Mouse (Mus musculus): Measurements from ENCODE around the gene Il16.

Gene Il16

GRCm38 (mm10) chr7:83643581-83643980, 101.9 kb downstream of the Il16 start:
- no peak for DNase-seq (ENCODE audit: low spot score)

GRCm38 (mm10) chr7:83641163-83641562, 104.4 kb downstream of the Il16 start:
- no peak for DNase-seq (ENCODE audit: low spot score)

GRCm38 (mm10) chr7:83640581-83640980, 104.9 kb downstream of the Il16 start:
- DNase-seq (ENCODE audit: low spot score) = no peak

- no peak for DNase-seq (ENCODE audit: low spot score)
Measured at GRCm38 (mm10) chr7:83639084-83639483, 106.4 kb downstream of the Il16 start.

GRCm38 (mm10) chr7:83637781-83638583, 107.5 kb downstream of the Il16 start:
- peak; percentile 24 for DNase-seq (ENCODE audit: low spot score)

- DNase-seq (ENCODE audit: low spot score) = no peak
Measured at GRCm38 (mm10) chr7:83636425-83636824, 109.1 kb downstream of the Il16 start.

- DNase-seq (ENCODE audit: low spot score) = no peak
Measured at GRCm38 (mm10) chr7:83635726-83636125, 109.8 kb downstream of the Il16 start.

- DNase-seq (ENCODE audit: low spot score) = peak; percentile 32
Measured at GRCm38 (mm10) chr7:83633856-83634255, 111.7 kb downstream of the Il16 start.

- DNase-seq (ENCODE audit: low spot score) = peak; percentile 51
Measured at GRCm38 (mm10) chr7:83632682-83633120, 112.8 kb downstream of the Il16 start.

- DNase-seq (ENCODE audit: low spot score) = peak; percentile 91
Measured at GRCm38 (mm10) chr7:83631828-83632681, 113.5 kb downstream of the Il16 start, which contains the start of gene Stard5. Gene Stard5 (plus strand): TSS chr7:83631959.

GRCm38 (mm10) chr7:83631073-83631827, 114.3 kb downstream of the Il16 start:
- no peak for DNase-seq (ENCODE audit: low spot score)

GRCm38 (mm10) chr7:83627369-83627768, 118.2 kb downstream of the Il16 start:
- DNase-seq (ENCODE audit: low spot score) = no peak

GRCm38 (mm10) chr7:83626557-83627257, 118.8 kb downstream of the Il16 start:
- no peak for DNase-seq (ENCODE audit: low spot score)

GRCm38 (mm10) chr7:83624065-83624464, 121.5 kb downstream of the Il16 start:
- DNase-seq (ENCODE audit: low spot score) = no peak

- no peak for DNase-seq (ENCODE audit: low spot score)
Measured at GRCm38 (mm10) chr7:83622582-83622981, 122.9 kb downstream of the Il16 start.

GRCm38 (mm10) chr7:83618709-83619108, 126.8 kb downstream of the Il16 start:
- no peak for DNase-seq (ENCODE audit: low spot score)

GRCm38 (mm10) chr7:83616268-83616667, 129.3 kb downstream of the Il16 start:
- DNase-seq (ENCODE audit: low spot score) = no peak

- DNase-seq (ENCODE audit: low spot score) = no peak
Measured at GRCm38 (mm10) chr7:83615815-83616214, 129.7 kb downstream of the Il16 start.

- DNase-seq (ENCODE audit: low spot score) = no peak
Measured at GRCm38 (mm10) chr7:83615272-83615671, 130.3 kb downstream of the Il16 start.

- no peak for DNase-seq (ENCODE audit: low spot score)
Measured at GRCm38 (mm10) chr7:83611886-83612285, 133.6 kb downstream of the Il16 start.

GRCm38 (mm10) chr7:83609891-83610290, 135.6 kb downstream of the Il16 start:
- no peak for DNase-seq (ENCODE audit: low spot score)

GRCm38 (mm10) chr7:83606796-83607195, 138.7 kb downstream of the Il16 start:
- no peak for DNase-seq (ENCODE audit: low spot score)

Data from yolk sac, embryonic 10.5 days (tissue).